Mouse (Mus musculus): ENCODE measurements at regions not wholly inside any gene's neighbourhood (a gene's known extent, or its start where the extent isn't known, plus 50 kb on each side); places are given as distances from the start of the nearest gene placed in this dataset.
"Not testable (repeated sequence)": the region's sequence is repeated elsewhere in the genome, so short reads cannot be mapped to it uniquely, and the experiment has no call there.

DNA sequence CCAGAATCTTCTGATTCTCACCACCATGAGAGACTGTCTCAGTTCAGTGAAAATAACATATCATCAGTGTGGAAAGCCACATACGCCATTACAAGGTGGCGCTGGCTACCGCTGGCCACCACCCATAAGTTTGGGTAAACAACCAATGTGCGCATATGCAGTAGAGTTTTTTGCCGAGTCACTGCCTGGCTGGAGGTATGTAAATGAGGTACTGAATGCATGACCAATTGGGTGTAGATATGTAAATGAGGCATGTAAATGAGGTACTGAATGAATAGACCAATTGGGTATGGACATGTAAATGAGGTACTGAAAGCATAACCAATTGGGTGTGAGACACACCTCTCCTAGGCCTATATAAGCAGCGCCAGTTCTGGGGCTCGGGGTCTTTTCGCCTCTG lies 136.3 kb downstream of the Dad1 start:
- TF ChIP-seq CTCF (IDR thresholded peaks at IDR 0.05; ENCODE audit: control insufficient read depth, insufficient read depth, insufficient replicate concordance, low read depth, low read length); POLR2A (IDR thresholded peaks at IDR 0.05; ENCODE audit: control insufficient read depth, low read depth, low read length): not testable (repeated sequence)

Data from testis, adult 2 months (tissue).